Mouse (Mus musculus): ENCODE results near the gene Plxnb1. TPM values are rescaled to one million over a fixed set of nuclear protein-coding genes. Genes with fewer than 3 reads are reported as not detected.
A peak's percentile ranks its signal among the peaks of the same experiment; 100 is the strongest.

Plxnb1 gene
- polyA plus RNA-seq, 1 experiment from 2014 or later: 20.7 TPM

- H3K27me3 ChIP-seq: no peaks in the 10 kb centered on the region
- H3K27ac ChIP-seq (replicated peaks): peak overlapping the region; percentile 100
- peaks cover 22% of the 10 kb centered on the region for H3K36me3 ChIP-seq
- no peak for ATAC-seq (replicated peaks)
- H3K9me3 ChIP-seq: no peaks in the 10 kb centered on the region
- H3K4me1 ChIP-seq: peaks cover 47% of the 10 kb centered on the region
- H3K9ac ChIP-seq (replicated peaks): peak overlapping the region; percentile 89
- H3K4me3 ChIP-seq: peak overlapping the region; percentile 65
- 10% methylated on average over 6 of the region's 6 CpGs for WGBS
- H3K4me2 ChIP-seq (replicated peaks): peak overlapping the region; percentile 91
Measured at GRCm38 (mm10) chr9:109097291-109097690, 2.1 kb downstream of the Plxnb1 start.

- no peaks in the 10 kb centered on the region for H3K9me3 ChIP-seq
- peak overlapping the region; percentile 65 for H3K4me3 ChIP-seq
- peak overlapping the region; percentile 91 for H3K4me2 ChIP-seq (replicated peaks)
- H3K27me3 ChIP-seq: no peaks in the 10 kb centered on the region
- H3K9ac ChIP-seq (replicated peaks): peak overlapping the region; percentile 89
- H3K36me3 ChIP-seq: peaks cover 25% of the 10 kb centered on the region
- peak overlapping the region; percentile 100 for H3K27ac ChIP-seq (replicated peaks)
- 38% methylated on average over 5 of the region's 5 CpGs for WGBS
- H3K4me1 ChIP-seq: peaks cover 47% of the 10 kb centered on the region
- ATAC-seq (replicated peaks): 0 out of 2 replicates have a peak, but pooled peaks have one; percentile 4
Measured at GRCm38 (mm10) chr9:109097831-109098230, 2.6 kb downstream of the Plxnb1 start.

GRCm38 (mm10) chr9:109098366-109098765 lies 3.2 kb downstream of the Plxnb1 start:
- no peaks in the 10 kb centered on the region for H3K9me3 ChIP-seq
- H3K4me1 ChIP-seq: peaks cover 47% of the 10 kb centered on the region
- 77% methylated on average over 8 of the region's 8 CpGs for WGBS
- H3K27me3 ChIP-seq: no peaks in the 10 kb centered on the region
- no peak overlapping the region for H3K9ac ChIP-seq (replicated peaks)
- H3K27ac ChIP-seq (replicated peaks): peak overlapping the region; percentile 100
- H3K4me3 ChIP-seq: peak overlapping the region; percentile 65; the same call in 1 of the 2 replicates
- no peak for ATAC-seq (replicated peaks)
- H3K36me3 ChIP-seq: peaks cover 29% of the 10 kb centered on the region
- peak overlapping the region; percentile 91 for H3K4me2 ChIP-seq (replicated peaks)

- ATAC-seq (replicated peaks): no peak
- peaks cover 42% of the 10 kb centered on the region for H3K4me1 ChIP-seq
Measured at GRCm38 (mm10) chr9:109098969-109099368, 3.8 kb downstream of the Plxnb1 start.

GRCm38 (mm10) chr9:109100307-109100928 lies 5.2 kb downstream of the Plxnb1 start:
- WGBS: 92% methylated on average over 20 of the region's 20 CpGs
- H3K4me2 ChIP-seq (replicated peaks): no peak overlapping the region
- no peaks in the 10 kb centered on the region for H3K9me3 ChIP-seq
- no peak overlapping the region for H3K9ac ChIP-seq (replicated peaks)
- no peak for ATAC-seq (replicated peaks)
- H3K36me3 ChIP-seq: peaks cover 47% of the 10 kb centered on the region
- no peaks in the 10 kb centered on the region for H3K27me3 ChIP-seq
- H3K4me3 ChIP-seq: no peak overlapping the region
- H3K4me1 ChIP-seq: peaks cover 41% of the 10 kb centered on the region
- no peak overlapping the region for H3K27ac ChIP-seq (replicated peaks)

More at GRCm38 (mm10) chr9:109098969-109099368, 3.8 kb downstream of the Plxnb1 start:
- H3K9me3 ChIP-seq: no peaks in the 10 kb centered on the region
- 0 out of 2 replicates have a peak overlapping the region, but pooled peaks have one; percentile 2 for H3K9ac ChIP-seq (replicated peaks)
- no peaks in the 10 kb centered on the region for H3K27me3 ChIP-seq
- WGBS: 43% methylated on average over 4 of the region's 6 CpGs
- H3K4me3 ChIP-seq: peak overlapping the region; percentile 65; the same call in 1 of the 2 replicates
- H3K36me3 ChIP-seq: peaks cover 33% of the 10 kb centered on the region
- peak overlapping the region; percentile 91 for H3K4me2 ChIP-seq (replicated peaks)
- peak overlapping the region; percentile 100 for H3K27ac ChIP-seq (replicated peaks)

- no peaks in the 10 kb centered on the region for H3K27me3 ChIP-seq
Measured at GRCm38 (mm10) chr9:109101933-109102445, 6.8 kb downstream of the Plxnb1 start.

GRCm38 (mm10) chr9:109102541-109102940 lies 7.4 kb downstream of the Plxnb1 start:
- WGBS: 93% methylated on average over 3 of the region's 3 CpGs
- Histone ChIP-seq H3K27ac (replicated peaks) (no peak overlapping the region), H3K27me3 (no peaks in the 10 kb centered on the region), H3K4me1 (peaks cover 27% of the 10 kb centered on the region), H3K9me3 (no peaks in the 10 kb centered on the region), H3K4me3 (no peak overlapping the region), H3K9ac (replicated peaks) (no peak overlapping the region), H3K4me2 (replicated peaks) (no peak overlapping the region), H3K36me3 (peaks cover 66% of the 10 kb centered on the region)
- ATAC-seq (replicated peaks): no peak

More at GRCm38 (mm10) chr9:109101933-109102445, 6.8 kb downstream of the Plxnb1 start:
- no peaks in the 10 kb centered on the region for H3K9me3 ChIP-seq
- H3K36me3 ChIP-seq: peaks cover 62% of the 10 kb centered on the region
- H3K27ac ChIP-seq (replicated peaks): no peak overlapping the region
- WGBS: 91% methylated on average over 5 of the region's 5 CpGs
- peaks cover 33% of the 10 kb centered on the region for H3K4me1 ChIP-seq
- ATAC-seq (replicated peaks): no peak
- no peak overlapping the region for H3K9ac ChIP-seq (replicated peaks)
- H3K4me3 ChIP-seq: no peak overlapping the region
- no peak overlapping the region for H3K4me2 ChIP-seq (replicated peaks)

GRCm38 (mm10) chr9:109103250-109103649 lies 8.1 kb downstream of the Plxnb1 start:
- no peak for ATAC-seq (replicated peaks)
- Histone ChIP-seq H3K27ac (replicated peaks) (no peak overlapping the region), H3K4me2 (replicated peaks) (no peak overlapping the region), H3K4me1 (peaks cover 20% of the 10 kb centered on the region), H3K36me3 (peaks cover 72% of the 10 kb centered on the region), H3K4me3 (no peak overlapping the region), H3K9me3 (no peaks in the 10 kb centered on the region), H3K9ac (replicated peaks) (no peak overlapping the region), H3K27me3 (no peaks in the 10 kb centered on the region)
- WGBS: 80% methylated on average over 7 of the region's 7 CpGs

- Histone ChIP-seq H3K27ac (replicated peaks) (no peak overlapping the region), H3K4me1 (peaks cover 12% of the 10 kb centered on the region), H3K27me3 (no peaks in the 10 kb centered on the region), H3K4me2 (replicated peaks) (no peak overlapping the region), H3K9ac (replicated peaks) (no peak overlapping the region), H3K36me3 (peaks cover 80% of the 10 kb centered on the region), H3K9me3 (no peaks in the 10 kb centered on the region), H3K4me3 (no peak overlapping the region)
- 88% methylated on average over 9 of the region's 9 CpGs for WGBS
- no peak for ATAC-seq (replicated peaks)
Measured at GRCm38 (mm10) chr9:109104083-109104482, 8.9 kb downstream of the Plxnb1 start.

GRCm38 (mm10) chr9:109105011-109105410 lies 9.8 kb downstream of the Plxnb1 start:
- 49% methylated on average over 12 of the region's 12 CpGs for WGBS

GRCm38 (mm10) chr9:109105648-109106047 lies 10.5 kb downstream of the Plxnb1 start:
- ATAC-seq (replicated peaks): no peak
- Histone ChIP-seq H3K9ac (replicated peaks) (no peak overlapping the region), H3K4me1 (peaks cover 7% of the 10 kb centered on the region; the same call in 1 of the 2 replicates), H3K9me3 (no peaks in the 10 kb centered on the region), H3K36me3 (peaks cover 88% of the 10 kb centered on the region), H3K27me3 (no peaks in the 10 kb centered on the region), H3K4me2 (replicated peaks) (no peak overlapping the region), H3K4me3 (no peak overlapping the region), H3K27ac (replicated peaks) (no peak overlapping the region)
- WGBS: 91% methylated on average over 12 of the region's 12 CpGs

More at GRCm38 (mm10) chr9:109105011-109105410, 9.8 kb downstream of the Plxnb1 start:
- Histone ChIP-seq H3K27ac (replicated peaks) (no peak overlapping the region), H3K27me3 (no peaks in the 10 kb centered on the region), H3K4me2 (replicated peaks) (no peak overlapping the region), H3K4me1 (peaks cover 7% of the 10 kb centered on the region; the same call in 1 of the 2 replicates), H3K9ac (replicated peaks) (no peak overlapping the region), H3K4me3 (no peak overlapping the region), H3K9me3 (no peaks in the 10 kb centered on the region), H3K36me3 (peaks cover 88% of the 10 kb centered on the region)
- no peak for ATAC-seq (replicated peaks)

- Histone ChIP-seq H3K4me2 (replicated peaks) (no peak overlapping the region), H3K9ac (replicated peaks) (no peak overlapping the region), H3K27ac (replicated peaks) (no peak overlapping the region), H3K36me3 (peaks cover 93% of the 10 kb centered on the region), H3K4me3 (no peak overlapping the region), H3K4me1 (peaks cover 7% of the 10 kb centered on the region; the same call in 1 of the 2 replicates), H3K9me3 (no peaks in the 10 kb centered on the region), H3K27me3 (no peaks in the 10 kb centered on the region)
- 82% methylated on average over 4 of the region's 6 CpGs for WGBS
- no peak for ATAC-seq (replicated peaks)
Measured at GRCm38 (mm10) chr9:109107341-109107740, 12.2 kb downstream of the Plxnb1 start.
